Mouse (Mus musculus): ENCODE results near the gene Gm5072.
"Not testable (repeated sequence)": the region's sequence is repeated elsewhere in the genome, so short reads cannot be mapped to it uniquely, and the experiment has no call there.

Gm5072 gene

GRCm38 (mm10) chrX:91392200-91392599, at the start of gene Gm5072:
Gm5072 (plus strand) TSS chrX:91392500.
- in situ Hi-C loops (cut with MboI; ENCODE audit: low pct_unique_long_range_greater_than_20kb in 1 of 2, low sequenced_read_pairs in 2 of 2, unreplicated experiment in 1 of 2): not testable (repeated sequence)
